Mouse (Mus musculus) G1E (cell line): ENCODE results near the gene Mfap4. TPM values are rescaled to one million over a fixed set of nuclear protein-coding genes. Genes with fewer than 3 reads are reported as not detected.

Experiments used
- ATAC-seq: 2 replicates; pipeline ENCODE4 v1.8.0; 2016; ENCODE audit warnings: mild to moderate bottlenecking; ENCODE audit not compliant: insufficient number of reproducible peaks, poor library complexity, low FRiP score, severe bottlenecking; ENCODE audit errors: extremely low read depth
- DNase-seq: peaks from one replicate; pipeline ENCODE4 v3.0.0; 2012; ENCODE audit warnings: low spot score
- H3K27me3 ChIP-seq: 2 replicates; pipeline ENCODE4 v1.6.1; 2012; ENCODE audit warnings: mild to moderate bottlenecking, low read length, inconsistent platforms; ENCODE audit not compliant: insufficient read depth
- H3K36me3 ChIP-seq: replicated peaks from 2 replicates; pipeline ENCODE3; 2012; ENCODE audit warnings: mild to moderate bottlenecking, inconsistent platforms
- H3K4me1 ChIP-seq: 2 replicates; pipeline ENCODE4 v1.6.1; 2012; ENCODE audit warnings: low read depth, low read length, inconsistent platforms, mixed read lengths; ENCODE audit not compliant: insufficient read depth
- H3K4me3 ChIP-seq: 2 replicates; pipeline ENCODE4 v1.5.1; 2012; ENCODE audit warnings: low read depth, mild to moderate bottlenecking, inconsistent platforms, low read length, moderate library complexity, mixed read lengths
- H3K9me3 ChIP-seq: replicated peaks from 2 replicates; pipeline ENCODE4 v1.6.1; 2012; ENCODE audit warnings: inconsistent platforms
- CTCF ChIP-seq: IDR thresholded peaks from 2 replicates; pipeline ENCODE4 v1.5.1; 2012; ENCODE audit warnings: low read depth, low read length, inconsistent platforms, mixed read lengths
- GATA1 ChIP-seq: IDR thresholded peaks from 2 replicates; pipeline ENCODE4 v1.6.1; 2012; ENCODE audit warnings: borderline replicate concordance, low read length, inconsistent platforms, mixed read lengths
- GATA2 ChIP-seq: IDR thresholded peaks from 2 replicates; pipeline ENCODE4 v1.6.1; 2012; ENCODE audit warnings: low read depth, low read length, inconsistent platforms, borderline replicate concordance
- POLR2AphosphoS5 ChIP-seq: IDR thresholded peaks from 2 replicates; pipeline ENCODE4 v1.6.1; 2012; ENCODE audit warnings: low read depth, low read length, inconsistent platforms; ENCODE audit not compliant: insufficient replicate concordance
- TAL1 ChIP-seq: conservative IDR thresholded peaks from 2 replicates; pipeline ENCODE4 v1.6.1; 2012; ENCODE audit warnings: low read depth, low read length, inconsistent platforms, mixed read lengths
- polyA plus RNA-seq: library from polyadenylated mRNA; stranded (reverse); fragments of >175 nt; gene quantifications from 2 replicates; pipeline ENCODE4 v1.2.3, GENCODE M21; 2012
- total RNA-seq, 2 experiments: library from RNA; stranded (forward) in 1 of 2; stranded (reverse) in 1 of 2; fragments of 200-1000 nt in 1 of 2; fragments of >200 nt in 1 of 2; fragmentation: Nextera tagmentation in 1 of 2; gene quantifications; 2 replicates each; pipeline ENCODE4 v1.2.3; 2014 to 2017

The Mfap4 gene
- total and polyA plus RNA-seq, 3 experiments = 0.33 TPM; not detected in 2

DNA sequence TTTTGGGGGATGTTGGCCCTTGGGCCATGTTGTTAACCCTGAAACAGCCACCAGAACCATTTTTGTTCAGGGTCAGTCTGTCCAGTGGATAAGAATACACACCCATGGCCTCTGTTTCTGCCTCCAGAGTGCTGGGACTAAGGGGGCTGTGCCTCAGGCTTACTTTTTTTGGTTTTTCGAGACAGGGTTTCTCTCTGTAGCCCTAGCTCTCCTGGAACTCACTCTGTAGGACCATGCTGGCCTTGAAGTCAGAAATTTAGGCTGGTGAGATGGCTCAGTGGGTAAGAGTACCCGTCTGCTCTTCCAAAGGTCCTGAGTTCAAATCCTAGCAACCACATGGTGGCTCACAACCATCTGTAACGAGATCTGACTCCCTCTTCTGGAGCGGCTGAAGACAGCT, 6.4 kb upstream of the Mfap4 start:
- H3K9me3 ChIP-seq = no peaks in the 10 kb centered on the region
- no peak for DNase-seq
- TF ChIP-seq GATA1 (no peak), GATA2 (no peak), TAL1 (no peak), CTCF (no peak), POLR2AphosphoS5 (no peak)
- no peaks in the 10 kb centered on the region for H3K36me3 ChIP-seq
- no peak overlapping the region for H3K4me3 ChIP-seq
- H3K4me1 ChIP-seq = peaks cover 5% of the 10 kb centered on the region
- no peak for ATAC-seq
- H3K27me3 ChIP-seq = peaks cover 16% of the 10 kb centered on the region

DNA sequence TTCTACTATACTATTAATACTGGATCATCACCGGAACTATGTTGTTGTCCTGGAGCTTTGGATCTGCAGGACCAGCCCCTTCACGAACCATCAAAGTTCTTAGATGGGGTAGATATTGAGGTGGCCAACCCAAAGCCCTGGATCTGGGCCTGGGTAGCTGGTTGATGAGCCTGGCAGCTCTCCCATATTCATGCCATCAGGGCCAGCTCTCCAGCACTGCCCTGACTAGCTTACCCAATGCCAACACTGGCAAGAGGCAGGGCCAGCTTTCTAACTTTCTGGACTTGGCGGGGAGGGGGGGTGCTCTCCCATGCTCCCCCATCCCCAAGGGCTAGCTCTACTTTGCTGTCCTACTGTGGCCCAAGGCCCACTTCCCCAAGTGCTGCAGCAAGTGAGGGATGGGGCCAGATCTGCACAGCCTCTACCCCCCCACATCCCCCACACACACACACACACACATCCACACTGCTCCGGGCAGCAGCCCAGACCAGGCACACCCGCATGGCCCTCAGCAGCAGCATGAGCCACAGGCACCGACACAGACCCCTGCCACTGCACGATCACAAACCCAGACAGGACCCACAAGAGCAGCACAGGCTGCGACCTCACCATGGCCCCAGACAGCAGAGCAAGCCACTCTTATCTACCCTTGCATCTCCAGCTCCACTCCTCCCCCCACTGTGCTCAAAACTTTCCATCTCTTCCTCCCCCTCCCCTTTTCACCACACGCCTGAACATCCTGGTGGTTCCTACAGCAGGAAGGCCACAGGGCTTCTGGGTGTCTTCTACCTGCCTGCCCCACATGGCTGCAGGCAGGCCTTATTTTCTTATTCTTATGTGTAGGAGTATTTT, 3.8 kb upstream of the Mfap4 start:
- Histone ChIP-seq H3K9me3 (no peaks in the 10 kb centered on the region), H3K4me3 (no peak overlapping the region), H3K36me3 (no peaks in the 10 kb centered on the region), H3K4me1 (peaks cover 5% of the 10 kb centered on the region), H3K27me3 (peaks cover 34% of the 10 kb centered on the region)
- no peak for ATAC-seq
- DNase-seq = no peak
- no peak for TF ChIP-seq POLR2AphosphoS5
- TF ChIP-seq GATA2 = no peak
- no peak for TF ChIP-seq GATA1

DNA sequence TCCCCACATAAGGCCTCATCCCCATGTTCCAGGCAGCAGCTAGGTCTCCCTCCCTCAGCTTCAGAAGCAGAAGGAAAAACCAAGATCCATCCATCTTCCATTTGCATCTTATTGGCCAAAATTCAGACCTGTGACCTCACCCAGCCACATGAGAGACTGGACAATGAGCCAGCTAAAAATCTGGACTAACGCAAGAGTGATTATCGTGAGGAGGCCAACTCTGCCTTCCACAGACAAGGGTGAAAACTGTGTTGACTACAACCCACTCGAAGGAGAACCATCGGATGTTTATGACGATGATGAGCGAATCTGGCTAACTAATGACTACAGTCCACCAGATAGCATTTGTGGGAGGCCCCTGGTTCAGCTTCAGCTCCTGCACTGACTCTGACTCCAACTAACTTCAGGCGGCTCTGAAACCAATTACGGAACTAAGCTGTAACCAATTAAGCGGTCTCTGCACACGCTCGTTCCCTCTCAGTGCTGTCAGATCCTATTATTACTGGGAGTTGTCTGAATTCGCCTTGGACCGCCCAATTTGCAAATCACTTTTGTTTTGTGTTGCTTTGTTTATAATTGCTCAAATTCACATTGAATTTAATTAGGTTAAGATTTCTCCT, 1.9 kb upstream of the Mfap4 start:
- DNase-seq (no peak), ATAC-seq (no peak)
- H3K27me3 ChIP-seq = peaks cover 31% of the 10 kb centered on the region
- no peaks in the 10 kb centered on the region for H3K9me3 ChIP-seq
- H3K36me3 ChIP-seq = peaks cover 10% of the 10 kb centered on the region
- TF ChIP-seq TAL1 (no peak), GATA1 (no peak), GATA2 (no peak), POLR2AphosphoS5 (no peak), CTCF (no peak)
- peaks cover 5% of the 10 kb centered on the region for H3K4me1 ChIP-seq
- H3K4me3 ChIP-seq = no peak overlapping the region

- peaks cover 5% of the 10 kb centered on the region for H3K4me1 ChIP-seq
- peaks cover 31% of the 10 kb centered on the region for H3K27me3 ChIP-seq
- DNase-seq (no peak), ATAC-seq (no peak)
- H3K36me3 ChIP-seq = peaks cover 19% of the 10 kb centered on the region
- no peaks in the 10 kb centered on the region for H3K9me3 ChIP-seq
- no peak for TF ChIP-seq GATA2
- TF ChIP-seq TAL1 = no peak
- TF ChIP-seq GATA1 = no peak
- no peak for TF ChIP-seq POLR2AphosphoS5
- TF ChIP-seq CTCF = no peak
- H3K4me3 ChIP-seq = no peak overlapping the region
Measured at GRCm38 (mm10) chr11:61484256-61484612, 997 bp upstream of the Mfap4 start.

- H3K4me3 ChIP-seq = no peak overlapping the region
- peaks cover 7% of the 10 kb centered on the region for H3K4me1 ChIP-seq
- peaks cover 29% of the 10 kb centered on the region for H3K27me3 ChIP-seq
- DNase-seq (no peak), ATAC-seq (no peak)
- TF ChIP-seq GATA1 = no peak
- no peak for TF ChIP-seq GATA2
- no peak for TF ChIP-seq POLR2AphosphoS5
- no peak for TF ChIP-seq CTCF
- TF ChIP-seq TAL1 = no peak
- H3K9me3 ChIP-seq = no peaks in the 10 kb centered on the region
- peaks cover 35% of the 10 kb centered on the region for H3K36me3 ChIP-seq
Measured at GRCm38 (mm10) chr11:61485541-61486457, 568 bp downstream of the Mfap4 start.
